Mouse (Mus musculus): ENCODE measurements around the gene Dnajb3. TPM values are rescaled to one million over a fixed set of nuclear protein-coding genes. Genes with fewer than 3 reads are reported as not detected.

Gene Dnajb3
- not detected for polyA plus RNA-seq (2017; shearing (Covaris generic))

GRCm38 (mm10) chr1:88205294-88205922 is at the start of gene Dnajb3:
Dnajb3 (minus strand) TSS chr1:88205782.

GRCm38 (mm10) chr1:88226670-88227379 is 21.2 kb upstream of the Dnajb3 start, which contains the start of gene Mroh2a:
Mroh2a (plus strand) TSS chr1:88226986.

GRCm38 (mm10) chr1:88211812-88212211 is 6.2 kb upstream of the Dnajb3 start, which contains the start of gene Ugt1a1:
Ugt1a1 (plus strand) TSS chr1:88211959.

GRCm38 (mm10) chr1:88200456-88200855 is 5.1 kb downstream of the Dnajb3 start, which contains the start of gene Ugt1a2:
Ugt1a2 (plus strand) TSS chr1:88200601.

GRCm38 (mm10) chr1:88165711-88166110 is 39.9 kb downstream of the Dnajb3 start, which contains the start of gene Ugt1a5:
Ugt1a5 (plus strand) TSS chr1:88166012.

Other genes with a start within 250 kb of the Dnajb3 start
- gene Usp40, start 197.2 kb downstream of the Dnajb3 start, polyA plus RNA-seq (2017; shearing (Covaris generic)), result 15.1 TPM
- gene Ugt1a10, start 150.4 kb downstream of the Dnajb3 start, polyA plus RNA-seq (2017; shearing (Covaris generic)), result not detected
- gene Ugt1a9, start 135.0 kb downstream of the Dnajb3 start, polyA plus RNA-seq (2017; shearing (Covaris generic)), result 0.22 TPM
- gene Ugt1a8, start 118.0 kb downstream of the Dnajb3 start, polyA plus RNA-seq (2017; shearing (Covaris generic)), result not detected
- gene Ugt1a7c, start 110.7 kb downstream of the Dnajb3 start, polyA plus RNA-seq (2017; shearing (Covaris generic)), result not detected
- not detected for gene Ugt1a6b, start 102.5 kb downstream of the Dnajb3 start, polyA plus RNA-seq (2017; shearing (Covaris generic))
- 0.26 TPM for gene Ugt1a6a, start 71.0 kb downstream of the Dnajb3 start, polyA plus RNA-seq (2017; shearing (Covaris generic))
- not detected for gene Ugt1a5, start 39.8 kb downstream of the Dnajb3 start, polyA plus RNA-seq (2017; shearing (Covaris generic))
- not detected for gene Ugt1a2, start 5.2 kb downstream of the Dnajb3 start, polyA plus RNA-seq (2017; shearing (Covaris generic))
- gene Ugt1a1, start 6.2 kb upstream of the Dnajb3 start, polyA plus RNA-seq (2017; shearing (Covaris generic)), result not detected
- gene Mroh2a, start 21.2 kb upstream of the Dnajb3 start, polyA plus RNA-seq (2017; shearing (Covaris generic)), result 0.66 TPM
- gene Hjurp, start 71.9 kb upstream of the Dnajb3 start, polyA plus RNA-seq (2017; shearing (Covaris generic)), result 104 TPM
- gene Trpm8, start 71.9 kb upstream of the Dnajb3 start, polyA plus RNA-seq (2017; shearing (Covaris generic)), result not detected
- gene Spp2, start 201.2 kb upstream of the Dnajb3 start, polyA plus RNA-seq (2017; shearing (Covaris generic)), result not detected

Measured in naive thymus-derived CD4-positive, alpha-beta T cell, adult 5 months (primary cell).